Mouse (Mus musculus) liver, postnatal 0 days (tissue): ENCODE results near the gene Galr2.

Experiments used
- CTCF ChIP-seq: sonication (generic); IDR thresholded peaks from 2 replicates; pipeline ENCODE4 v1.5.1; 2016; ENCODE audit warnings: antibody characterized with exemption, low read depth
- EP300 ChIP-seq: IDR thresholded peaks from 2 replicates; pipeline ENCODE4 v1.6.1; 2016; ENCODE audit warnings: antibody characterized with exemption, low read depth, mild to moderate bottlenecking

DNA sequence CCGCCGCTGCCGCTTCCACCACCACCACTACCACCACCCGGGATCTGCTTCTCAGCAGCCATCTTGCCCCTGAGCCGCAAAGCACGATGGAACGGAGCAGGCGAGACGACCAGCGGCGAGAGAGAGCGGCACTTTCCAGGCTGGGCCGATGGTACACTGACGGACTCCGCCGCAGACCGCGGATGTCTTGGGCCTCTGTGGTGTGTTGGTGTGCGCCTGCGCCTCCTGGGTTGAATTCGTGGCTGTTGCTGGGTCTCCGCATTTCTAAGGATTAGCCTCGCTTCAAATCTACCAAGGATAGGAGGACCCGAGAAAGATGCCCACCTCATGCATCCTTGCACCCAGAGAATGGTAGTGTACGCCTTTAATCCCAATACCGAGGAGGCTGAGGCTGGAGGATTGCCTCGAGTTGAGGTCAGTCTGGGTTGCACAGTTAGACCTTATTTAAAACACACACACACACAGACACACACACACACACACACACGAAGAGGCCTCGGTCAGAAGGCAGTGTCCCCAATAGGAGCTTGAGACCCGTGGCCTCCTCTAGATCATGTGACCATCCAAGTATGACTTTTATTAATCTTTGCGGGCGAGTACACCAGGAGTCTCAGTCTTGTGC lies 6.6 kb upstream of the Galr2 start, which contains the start of gene Srp68:
- TF ChIP-seq CTCF (peak; percentile 15; the same call in 1 of the 2 replicates), EP300 (no peak)
